ENCODE assay signal across 25 mouse cellular contexts in the genomic region with DNA sequence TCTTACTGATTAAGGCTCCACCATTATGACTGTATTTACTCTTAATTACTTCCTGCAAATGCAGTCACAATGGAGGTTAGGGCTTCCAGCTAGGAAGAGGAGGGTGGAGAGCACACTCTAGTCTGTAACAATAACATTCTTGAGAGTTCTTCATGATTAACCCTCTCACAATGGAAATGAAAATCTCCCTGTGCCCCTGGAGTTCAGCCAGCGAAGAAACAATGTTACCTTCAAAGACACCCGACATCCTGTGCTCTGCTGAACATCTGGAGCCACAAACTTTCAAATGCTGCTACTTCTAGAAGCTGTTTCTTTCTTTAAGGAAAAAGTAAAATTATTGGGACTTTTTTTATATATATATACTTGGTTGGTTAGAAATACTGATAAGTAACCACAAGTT.
A peak's percentile ranks its signal among the peaks of the same experiment; 100 is the strongest.
DNase-seq lines count a peak whose midpoint lies in the region; ATAC-seq and TF ChIP-seq lines count a peak whose summit lies in the region.
"Had no signal": no experiment of that assay in that cellular context is flagged by ENCODE, and none has a peak within 500 bp of the region (broad histone marks: within the 10 kb centered on the region; RNA-seq: fewer than 3 reads in every experiment).

No protein-coding gene starts in this region.

- no peak overlapping the region for H3K27ac ChIP-seq in lung, embryonic 14.5 days (ENCODE audit: low read depth)
- H3K27ac ChIP-seq in lung, postnatal 0 days (ENCODE audit: low read length): no peak overlapping the region
- H3K27ac ChIP-seq: embryonic facial prominence, embryonic 12.5 days; embryonic facial prominence, embryonic 15.5 days; gastrocnemius, adult 2 months; heart, embryonic 15.5 days; hindbrain, embryonic 14.5 days; hindbrain, postnatal 0 days had no signal

- no peaks in the 10 kb centered on the region for H3K4me1 ChIP-seq in lung, embryonic 14.5 days (ENCODE audit: insufficient read depth)
- H3K4me1 ChIP-seq in lung, postnatal 0 days (ENCODE audit: insufficient read depth, low read depth, low read length): no peaks in the 10 kb centered on the region
- H3K4me1 ChIP-seq: embryonic facial prominence, embryonic 12.5 days; embryonic facial prominence, embryonic 15.5 days; heart, embryonic 12.5 days; heart, embryonic 15.5 days had no signal

- H3K27me3 ChIP-seq in lung, embryonic 14.5 days (ENCODE audit: insufficient read depth, low read length): no peaks in the 10 kb centered on the region
- H3K27me3 ChIP-seq in lung, postnatal 0 days (replicated peaks; ENCODE audit: insufficient read depth, low read length): no peaks in the 10 kb centered on the region
- H3K27me3 ChIP-seq: embryonic facial prominence, embryonic 12.5 days; embryonic facial prominence, embryonic 15.5 days; heart, embryonic 12.5 days; heart, embryonic 15.5 days had no signal

- WGBS in lung, embryonic 14.5 days: 55% methylated on average over 2 of the region's 2 CpGs
- WGBS in lung, postnatal 0 days: 43% methylated on average over 2 of the region's 2 CpGs

- H3K4me3 ChIP-seq in lung, embryonic 14.5 days (ENCODE audit: low read depth, low read length): no peak overlapping the region
- H3K4me3 ChIP-seq in lung, postnatal 0 days (ENCODE audit: low read depth, low read length): no peak overlapping the region
- H3K4me3 ChIP-seq: embryonic facial prominence, embryonic 12.5 days; embryonic facial prominence, embryonic 15.5 days; gastrocnemius, adult 2 months; heart, embryonic 12.5 days; heart, embryonic 15.5 days had no signal

- no peak for TF ChIP-seq CTCF in lung, embryonic 14.5 days (IDR thresholded peaks at IDR 0.05; ENCODE audit: low read depth)
- no peak for TF ChIP-seq CTCF in lung, postnatal 0 days (IDR thresholded peaks at IDR 0.05)

- H3K9ac ChIP-seq in lung, embryonic 14.5 days: no peak overlapping the region
- no peak overlapping the region for H3K9ac ChIP-seq in lung, postnatal 0 days (replicated peaks; ENCODE audit: low read depth)
- H3K9ac ChIP-seq: embryonic facial prominence, embryonic 12.5 days; embryonic facial prominence, embryonic 15.5 days; forebrain, postnatal 0 days; heart, embryonic 12.5 days; heart, embryonic 15.5 days; hindbrain, embryonic 14.5 days had no signal

- 0 out of 2 replicates have a peak, but pooled peaks have one; percentile 9 for TF ChIP-seq EP300 in lung, postnatal 0 days (IDR thresholded peaks at IDR 0.05)

- H3K9me3 ChIP-seq in lung, embryonic 14.5 days (ENCODE audit: low read depth, low read length): no peaks in the 10 kb centered on the region; the same call in 1 of the 2 replicates
- H3K9me3 ChIP-seq in lung, postnatal 0 days (ENCODE audit: low read length): no peaks in the 10 kb centered on the region
- H3K9me3 ChIP-seq: embryonic facial prominence, embryonic 12.5 days; embryonic facial prominence, embryonic 15.5 days; heart, embryonic 12.5 days; heart, embryonic 15.5 days had no signal

- DNase-seq in heart, adult 11 months: peak; percentile 13
- no peak for DNase-seq in heart, adult 8-10 months (ENCODE audit: low spot score)
- DNase-seq in lung, embryonic 14.5 days: peak; percentile 57
- DNase-seq in lung, adult 18-20 months: no peak
- DNase-seq in lung, postnatal 0 days (ENCODE audit: low spot score): peak; percentile 49
- DNase-seq in lung, postnatal 25 days (ENCODE audit: low spot score): no peak
- DNase-seq in natural killer cell, adult 2 months (ENCODE audit: low spot score in 2 of 2): no peak
- no peak for DNase-seq in thymus, postnatal 25 days
- DNase-seq: adrenal gland, adult 2 months; adrenal gland, postnatal 14 days; cerebellum, adult 11 months; cerebellum, adult 2 months; cerebellum, adult 9-11 months; cerebellum, postnatal 25 days; forebrain, postnatal 0 days; gastrocnemius, adult 2 months; gastrocnemius, postnatal 25 days; heart, postnatal 36 days had no signal

- no peak overlapping the region for H3K4me2 ChIP-seq in lung, embryonic 14.5 days
- H3K4me2 ChIP-seq in lung, postnatal 0 days (replicated peaks; ENCODE audit: low read depth, low read length): no peak overlapping the region
- H3K4me2 ChIP-seq: embryonic facial prominence, embryonic 12.5 days; embryonic facial prominence, embryonic 15.5 days; heart, embryonic 12.5 days; heart, embryonic 15.5 days; hindbrain, embryonic 14.5 days had no signal

- H3K36me3 ChIP-seq in lung, embryonic 14.5 days (ENCODE audit: insufficient read depth): no peaks in the 10 kb centered on the region
- no peaks in the 10 kb centered on the region for H3K36me3 ChIP-seq in lung, postnatal 0 days (ENCODE audit: insufficient read depth, low read length)
- H3K36me3 ChIP-seq: embryonic facial prominence, embryonic 12.5 days; embryonic facial prominence, embryonic 15.5 days; heart, embryonic 12.5 days; heart, embryonic 15.5 days had no signal

- ATAC-seq in lung, embryonic 14.5 days (ENCODE audit: insufficient read depth): no peak
- 0 out of 2 replicates have a peak, but pooled peaks have one; percentile 38 for ATAC-seq in lung, postnatal 0 days
- ATAC-seq: forebrain, embryonic 14.5 days; forebrain, postnatal 0 days; hindbrain, postnatal 0 days had no signal

Comparison
In these comparisons a context has a peak if more than half of its experiments do, and no peak if none do; other contexts are left out.
1. DNase-seq: peak in heart, adult 11 months (single experiment), lung, embryonic 14.5 days (single experiment) and lung, postnatal 0 days (single experiment); none in heart, adult 8-10 months (single experiment), lung, adult 18-20 months (0 of 2), lung, postnatal 25 days (single experiment), natural killer cell, adult 2 months (0 of 2) and thymus, postnatal 25 days (single experiment).